Mouse (Mus musculus) midbrain, embryonic 14.5 days (tissue): ENCODE results near the gene Olfr913. TPM values are rescaled to one million over a fixed set of nuclear protein-coding genes. Genes with fewer than 3 reads are reported as not detected.

Experiments used
- ATAC-seq: fragments of 200-750 bp; cut with Nextera tagmentation; 2 replicates; pipeline ENCODE4 v1.8.0; 2017; ENCODE audit warnings: moderate number of reproducible peaks, moderate library complexity; ENCODE audit not compliant: low FRiP score, low TSS enrichment
- DNase-seq: peaks from one replicate; pipeline ENCODE4 v3.0.0-alpha.2; 2015
- H3K27ac ChIP-seq: fragments of 300-500 bp; sonication (generic); replicated peaks from 2 replicates; pipeline ENCODE4 v1.5.1; 2014; ENCODE audit warnings: mild to moderate bottlenecking, low read depth, low read length, moderate library complexity
- H3K27me3 ChIP-seq: fragments of 300-500 bp; sonication (generic); 2 replicates; pipeline ENCODE4 v1.6.1; 2014; ENCODE audit warnings: low read length, control low read depth, mixed read lengths; ENCODE audit not compliant: control insufficient read depth, insufficient read depth
- H3K36me3 ChIP-seq: fragments of 300-500 bp; sonication (generic); 2 replicates; pipeline ENCODE4 v1.6.1; 2014; ENCODE audit warnings: low read length, control low read depth; ENCODE audit not compliant: control insufficient read depth, insufficient read depth
- H3K4me1 ChIP-seq: fragments of 300-500 bp; sonication (generic); 2 replicates; pipeline ENCODE4 v1.6.1; 2014; ENCODE audit warnings: mild to moderate bottlenecking, antibody characterized with exemption, low read length, control low read depth; ENCODE audit not compliant: control insufficient read depth, insufficient read depth
- H3K4me2 ChIP-seq: fragments of 300-500 bp; sonication (generic); 2 replicates; pipeline ENCODE4 v1.6.1; 2014; ENCODE audit warnings: mild to moderate bottlenecking, low read length, moderate library complexity
- H3K4me3 ChIP-seq: fragments of 300-500 bp; sonication (generic); replicated peaks from 2 replicates; pipeline ENCODE4 v1.5.1; 2014; ENCODE audit warnings: low read depth, low read length
- H3K9ac ChIP-seq: fragments of 300-500 bp; sonication (generic); replicated peaks from 2 replicates; pipeline ENCODE4 v1.6.1; 2014; ENCODE audit warnings: mild to moderate bottlenecking, low read length, moderate library complexity
- H3K9me3 ChIP-seq: fragments of 300-500 bp; sonication (generic); 2 replicates; pipeline ENCODE4 v1.6.1; 2016; ENCODE audit warnings: low read length, control low read depth, mixed read lengths; ENCODE audit not compliant: control insufficient read depth
- WGBS: fragments of 180-500 bp; shearing (Covaris S2); extraction: QIAGEN DNeasy Blood & Tissue Kit; methylation state at CpG from one replicate; pipeline ENCODE4 v1.1.7; 2014; 5-methylcytosine and 5-hydroxymethylcytosine counted together
- polyA plus RNA-seq: library from polyadenylated mRNA; unstranded; fragments of >200 nt; fragmentation: Nextera tagmentation; extraction: Ambion mirVana; gene quantifications from 2 replicates; pipeline ENCODE4 v1.2.1, GENCODE M21; 2014

Olfr913 gene
- not detected in 2 replicates for polyA plus RNA-seq

- Histone ChIP-seq H3K27ac (no peak within 1 kb of the TSS), H3K27me3 (no peaks in the 10 kb centered on the region), H3K4me3 (no peak within 1 kb of the TSS), H3K9ac (no peak within 1 kb of the TSS), H3K4me1 (no peaks in the 10 kb centered on the region), H3K4me2 (no peak within 1 kb of the TSS), H3K36me3 (no peaks in the 10 kb centered on the region), H3K9me3 (no peaks in the 10 kb centered on the region)
- 61% methylated on average over 2 of the region's 2 CpGs for WGBS
- ATAC-seq, result no peak
- DNase-seq, result no peak
These were observed at the start of gene Olfr913 for GRCm38 (mm10) chr9:38592459-38592858. Gene Olfr913, plus strand, starts transcription at chr9:38592759.

- ATAC-seq, result no peak
- H3K36me3 ChIP-seq, result no peaks in the 10 kb centered on the region
- H3K27me3 ChIP-seq, result no peaks in the 10 kb centered on the region
- no peak within 1 kb of the TSS for H3K27ac ChIP-seq
- H3K9me3 ChIP-seq, result no peaks in the 10 kb centered on the region
- 76% methylated on average over 1 of the region's 1 CpGs for WGBS
- no peak within 1 kb of the TSS for H3K4me3 ChIP-seq
- H3K4me1 ChIP-seq, result no peaks in the 10 kb centered on the region
- no peak within 1 kb of the TSS for H3K4me2 ChIP-seq
- H3K9ac ChIP-seq, result no peak within 1 kb of the TSS
- DNase-seq, result no peak
These were observed 12.7 kb upstream of the Olfr913 start, which contains the start of gene Olfr912 for GRCm38 (mm10) chr9:38579878-38580277. Gene Olfr912, plus strand, starts transcription at chr9:38580178.

- ATAC-seq (no peak), DNase-seq (no peak)
- 50% methylated on average over 1 of the region's 1 CpGs for WGBS
- Histone ChIP-seq H3K4me2 (no peak overlapping the region), H3K27ac (no peak overlapping the region), H3K9me3 (no peaks in the 10 kb centered on the region), H3K4me3 (no peak overlapping the region), H3K36me3 (no peaks in the 10 kb centered on the region), H3K9ac (no peak overlapping the region), H3K27me3 (no peaks in the 10 kb centered on the region), H3K4me1 (no peaks in the 10 kb centered on the region)
These were observed 1.5 kb upstream of the Olfr913 start for GRCm38 (mm10) chr9:38591056-38591455.

GRCm38 (mm10) chr9:38604802-38605201 lies 12.2 kb downstream of the Olfr913 start, which contains the start of gene Olfr914:
Gene Olfr914, plus strand, starts transcription at chr9:38605102.
- Histone ChIP-seq H3K4me3 (no peak within 1 kb of the TSS), H3K4me1 (no peaks in the 10 kb centered on the region), H3K36me3 (no peaks in the 10 kb centered on the region), H3K9me3 (no peaks in the 10 kb centered on the region), H3K27ac (no peak within 1 kb of the TSS), H3K27me3 (no peaks in the 10 kb centered on the region), H3K4me2 (no peak within 1 kb of the TSS), H3K9ac (no peak within 1 kb of the TSS)
- no peak for ATAC-seq
- WGBS, result 79% methylated on average over 2 of the region's 2 CpGs
- DNase-seq, result no peak

- ATAC-seq (no peak), DNase-seq (no peak)
- H3K4me1 ChIP-seq, result no peaks in the 10 kb centered on the region
- no peaks in the 10 kb centered on the region for H3K36me3 ChIP-seq
- no peaks in the 10 kb centered on the region for H3K9me3 ChIP-seq
- H3K4me2 ChIP-seq, result no peak overlapping the region
- 67% methylated on average over 4 of the region's 4 CpGs for WGBS
- no peaks in the 10 kb centered on the region for H3K27me3 ChIP-seq
- H3K4me3 ChIP-seq, result no peak overlapping the region
- no peak overlapping the region for H3K27ac ChIP-seq
- H3K9ac ChIP-seq, result no peak overlapping the region
These were observed 39.8 kb downstream of the Olfr913 start for GRCm38 (mm10) chr9:38632406-38632805.

Other genes starting within 250 kb of the Olfr913 start
- gene Olfr898, start 244.3 kb upstream of the Olfr913 start, polyA plus RNA-seq, result not detected in 2 replicates
- not detected in 2 replicates for gene Olfr250, start 225.9 kb upstream of the Olfr913 start, polyA plus RNA-seq
- gene Olfr251, start 215.7 kb upstream of the Olfr913 start, polyA plus RNA-seq, result not detected in 2 replicates
- gene Olfr147, start 191.1 kb upstream of the Olfr913 start, polyA plus RNA-seq, result not detected in 2 replicates
- not detected in 2 replicates for gene Olfr901, start 163.3 kb upstream of the Olfr913 start, polyA plus RNA-seq
- not detected in 2 replicates for gene Olfr902, start 145.1 kb upstream of the Olfr913 start, polyA plus RNA-seq
- not detected in 2 replicates for gene Olfr904, start 129.6 kb upstream of the Olfr913 start, polyA plus RNA-seq
- not detected in 2 replicates for gene Olfr905, start 121.7 kb upstream of the Olfr913 start, polyA plus RNA-seq
- not detected in 2 replicates for gene Olfr906, start 105.7 kb upstream of the Olfr913 start, polyA plus RNA-seq
- gene Olfr907, start 97.0 kb upstream of the Olfr913 start, polyA plus RNA-seq, result not detected in 2 replicates
- not detected in 2 replicates for gene Olfr911-ps1, start 71.2 kb upstream of the Olfr913 start, polyA plus RNA-seq
- not detected in 2 replicates for gene Olfr910, start 54.9 kb upstream of the Olfr913 start, polyA plus RNA-seq
- gene Olfr912, start 12.6 kb upstream of the Olfr913 start, polyA plus RNA-seq, result not detected in 2 replicates
- not detected in 2 replicates for gene Olfr914, start 12.3 kb downstream of the Olfr913 start, polyA plus RNA-seq
- not detected in 2 replicates for gene Olfr916, start 67.1 kb downstream of the Olfr913 start, polyA plus RNA-seq
- not detected in 2 replicates for gene Olfr917, start 73.1 kb downstream of the Olfr913 start, polyA plus RNA-seq
- not detected in 2 replicates for gene Olfr918, start 81.8 kb downstream of the Olfr913 start, polyA plus RNA-seq
- not detected in 2 replicates for gene Olfr919, start 110.9 kb downstream of the Olfr913 start, polyA plus RNA-seq
- gene Vwa5a, start 125.5 kb downstream of the Olfr913 start, polyA plus RNA-seq, result 3.6 and 7.2 TPM in 2 replicates
- not detected in 2 replicates for gene Olfr920, start 159.5 kb downstream of the Olfr913 start, polyA plus RNA-seq
- not detected in 2 replicates for gene Olfr921, start 180.3 kb downstream of the Olfr913 start, polyA plus RNA-seq
- gene Olfr922, start 221.9 kb downstream of the Olfr913 start, polyA plus RNA-seq, result not detected in 2 replicates
- not detected in 2 replicates for gene Olfr923, start 233.8 kb downstream of the Olfr913 start, polyA plus RNA-seq